Mouse (Mus musculus) erythroblast, adult 5-6 weeks (primary cell): Measurements from ENCODE around the gene Egf. TPM values are rescaled to one million over a fixed set of nuclear protein-coding genes. Genes with fewer than 3 reads are reported as not detected.
"Not testable (repeated sequence)": the region's sequence is repeated elsewhere in the genome, so short reads cannot be mapped to it uniquely, and the experiment has no call there.

ENCODE experiments used
- ATAC-seq: replicated peaks from 2 replicates; pipeline ENCODE4 v1.8.0; 2016; ENCODE audit warnings: moderate number of reproducible peaks, mild to moderate bottlenecking, moderate TSS enrichment, inconsistent platforms; ENCODE audit not compliant: poor library complexity, low FRiP score, severe bottlenecking
- total RNA-seq, 2 experiments: library from RNA; stranded (forward) in 1 of 2; stranded (reverse) in 1 of 2; fragments of 150-400 nt in 1 of 2; fragments of 200-764, 138-1000 nt in 1 of 2; gene quantifications; 2 replicates each; pipeline versions ENCODE4 v1.2.3 to v1.2.4; 2015 to 2017; ENCODE audit warnings: low replicate concordance in 2 of 2

The Egf gene
- total RNA-seq (2015; ENCODE audit: low replicate concordance) (not detected in 2 replicates), total RNA-seq (2017; ENCODE audit: low replicate concordance) (0.51 and 0.70 TPM in 2 replicates)

- no peak for ATAC-seq
These were observed at the start of gene Egf for GRCm38 (mm10) chr3:129754650-129755604. Gene Egf, minus strand, starts transcription at chr3:129755316.

DNA sequence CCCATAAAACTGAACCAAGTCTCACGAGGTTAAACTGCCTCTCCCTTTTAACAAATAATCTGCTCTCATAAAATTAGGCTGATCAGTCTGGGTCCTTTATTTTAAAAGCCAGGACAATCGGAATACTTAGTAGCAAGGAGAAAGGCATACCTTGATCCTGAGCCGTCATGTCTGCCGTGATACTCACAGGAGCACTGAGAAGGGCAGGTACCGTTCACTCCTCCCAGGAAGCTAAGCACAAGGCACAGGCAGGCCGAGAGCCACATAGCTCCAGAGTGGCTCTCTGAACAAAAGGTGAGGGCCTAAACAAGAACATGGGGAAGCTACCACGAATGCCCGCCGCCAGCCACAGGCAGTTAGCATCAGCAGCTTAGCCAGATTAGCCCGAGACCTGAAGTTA lies 48.6 kb upstream of the Egf start, which contains the start of gene Lrit3:
Gene Lrit3 (minus strand): TSS at position 266 of the 400 bp plus-strand sequence.
- no peak for ATAC-seq

DNA sequence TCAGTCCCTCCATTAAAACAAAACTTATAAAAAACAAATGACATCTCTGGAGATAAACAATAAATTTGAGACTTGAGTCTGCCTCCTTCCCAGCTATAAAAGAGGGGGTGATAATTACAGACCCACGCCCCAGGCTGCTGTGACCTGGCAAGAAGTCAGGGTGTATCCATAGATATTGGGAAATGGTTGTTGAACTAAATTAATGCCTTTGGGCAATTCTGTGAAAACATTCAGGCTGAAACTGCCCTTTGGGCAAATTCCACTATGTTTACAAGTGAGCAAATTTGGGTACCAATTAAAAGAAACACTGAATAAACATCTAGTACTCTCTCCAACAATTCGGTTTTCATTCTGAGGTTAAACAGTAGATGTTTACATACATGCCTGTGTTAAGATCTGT lies 43.9 kb upstream of the Egf start:
- ATAC-seq: no peak

- no peak for ATAC-seq
These were observed 43.4 kb upstream of the Egf start for GRCm38 (mm10) chr3:129798551-129798950.

DNA sequence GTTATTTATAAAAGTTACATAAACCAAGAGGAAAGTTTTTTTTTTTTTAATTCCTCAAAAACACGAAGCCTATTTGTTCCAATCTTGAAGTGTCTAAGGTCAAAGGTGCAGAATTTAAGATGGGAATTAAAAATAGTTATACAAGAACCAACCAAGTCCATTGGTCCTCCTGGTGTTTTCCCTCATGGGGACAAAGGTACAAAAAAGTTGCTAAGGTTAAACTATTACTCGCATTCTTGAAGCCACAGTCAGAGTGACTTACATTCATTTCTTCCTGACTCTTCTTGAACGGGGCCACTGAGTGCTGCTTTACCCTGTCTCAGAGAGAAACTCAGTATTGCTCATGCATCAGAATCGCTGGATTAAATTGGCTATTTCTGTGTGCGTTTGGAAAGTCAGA lies 42.2 kb upstream of the Egf start:
- ATAC-seq: no peak

DNA sequence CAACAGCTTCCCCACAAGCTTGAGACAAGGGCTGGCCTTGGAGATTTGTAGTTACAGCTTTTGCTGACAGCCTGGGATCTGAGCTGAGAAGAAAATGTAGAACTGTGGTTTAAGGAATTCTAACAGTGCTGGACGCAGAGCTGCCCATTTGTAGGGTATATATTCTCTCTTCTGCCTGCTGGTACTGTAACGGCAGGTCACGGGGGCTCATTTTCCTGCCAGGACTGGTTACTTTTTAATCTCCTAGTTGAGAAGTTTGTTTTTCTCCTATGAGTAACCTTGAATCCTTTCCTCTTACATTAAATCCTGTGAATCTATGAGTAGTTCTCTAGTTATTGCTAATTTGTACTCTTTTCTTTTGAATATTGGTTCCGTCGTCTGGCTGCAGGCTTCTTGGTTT lies 38.7 kb upstream of the Egf start:
- ATAC-seq: no peak

GRCm38 (mm10) chr3:129782746-129783145 lies 27.6 kb upstream of the Egf start:
- ATAC-seq: no peak

- no peak for ATAC-seq
These were observed 26.3 kb upstream of the Egf start for GRCm38 (mm10) chr3:129781435-129781834.

DNA sequence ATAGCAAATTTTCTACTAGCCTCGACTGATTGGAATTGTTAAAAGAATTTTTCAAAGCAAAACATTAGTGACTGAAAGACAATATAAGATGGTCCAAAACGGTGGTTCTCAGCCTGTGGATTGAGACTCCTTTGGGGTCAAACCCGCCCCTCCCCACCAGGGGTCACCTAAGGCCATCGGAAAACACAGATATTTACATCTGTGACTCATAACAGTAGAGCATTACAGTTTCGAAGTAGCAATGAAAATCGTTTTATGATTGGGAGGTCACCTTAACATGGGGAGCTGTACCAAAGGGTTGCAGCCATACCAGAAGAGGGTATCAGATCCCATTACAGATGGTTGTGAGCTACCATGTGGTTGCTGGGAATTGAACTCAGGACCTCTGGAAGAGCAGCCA lies 16.1 kb upstream of the Egf start:
- ATAC-seq: no peak

DNA sequence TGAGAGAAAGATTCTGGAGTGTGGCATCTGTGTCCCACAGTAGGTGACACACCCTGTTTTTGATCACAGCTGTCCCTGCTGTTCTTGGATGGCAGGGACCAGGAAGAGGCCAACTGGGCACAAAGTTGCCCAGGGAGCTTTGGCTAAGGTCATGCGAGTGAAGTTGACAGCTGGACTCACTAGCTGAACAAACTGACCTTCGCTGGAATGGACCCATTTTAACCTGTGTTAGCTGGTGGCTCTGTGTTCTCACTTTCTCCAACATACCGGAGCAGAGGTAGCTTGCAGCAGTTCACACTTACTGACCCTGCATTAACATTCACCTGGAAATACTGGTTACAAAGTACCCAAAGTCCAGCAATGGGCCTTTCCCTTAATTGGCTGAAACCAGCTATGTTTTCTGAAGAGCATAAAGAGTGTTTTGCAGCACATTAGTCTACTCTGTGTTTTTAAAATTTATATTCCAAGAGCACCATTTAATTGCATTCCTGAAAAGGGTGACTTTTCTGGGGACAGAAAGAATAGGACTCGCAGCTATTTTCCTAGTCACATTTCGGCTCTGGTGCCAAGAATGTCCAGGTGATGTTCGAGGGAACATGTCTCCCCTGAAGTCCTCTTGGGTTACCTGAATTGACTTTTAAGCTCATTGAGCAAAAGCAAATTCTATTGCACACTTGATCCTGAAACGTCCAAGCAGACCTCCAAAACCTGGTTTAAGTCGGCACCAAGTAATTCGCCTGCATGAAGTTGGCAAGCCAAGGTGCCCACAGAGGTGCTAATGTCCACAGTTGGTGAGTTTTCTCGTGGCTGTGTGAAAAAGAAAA lies 12.1 kb upstream of the Egf start:
- no peak for ATAC-seq

DNA sequence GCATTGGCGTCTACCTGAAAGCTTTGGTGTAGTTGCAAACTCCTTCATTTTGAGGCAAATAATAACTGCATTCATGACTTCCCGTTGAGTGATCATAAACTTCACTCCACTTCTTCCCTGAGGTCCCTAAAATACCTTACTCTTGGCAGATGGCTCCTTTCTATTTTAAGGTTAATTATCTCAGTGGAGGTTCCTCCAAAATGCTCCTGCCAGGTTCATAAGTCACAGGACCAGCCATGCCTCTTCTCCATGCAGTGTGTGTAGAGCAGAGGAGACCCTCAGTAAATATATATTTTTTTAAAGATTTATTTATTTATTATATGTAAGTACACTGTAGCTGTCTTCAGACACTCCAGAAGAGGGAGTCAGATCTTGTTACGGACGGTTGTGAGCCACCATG lies 11.0 kb upstream of the Egf start:
- ATAC-seq: no peak

GRCm38 (mm10) chr3:129757599-129757998 lies 2.5 kb upstream of the Egf start:
- not testable (repeated sequence) for ATAC-seq

GRCm38 (mm10) chr3:129744803-129745202 lies 10.3 kb downstream of the Egf start:
- 0 out of 2 replicates have a peak, but pooled peaks have one; percentile 52 for ATAC-seq

DNA sequence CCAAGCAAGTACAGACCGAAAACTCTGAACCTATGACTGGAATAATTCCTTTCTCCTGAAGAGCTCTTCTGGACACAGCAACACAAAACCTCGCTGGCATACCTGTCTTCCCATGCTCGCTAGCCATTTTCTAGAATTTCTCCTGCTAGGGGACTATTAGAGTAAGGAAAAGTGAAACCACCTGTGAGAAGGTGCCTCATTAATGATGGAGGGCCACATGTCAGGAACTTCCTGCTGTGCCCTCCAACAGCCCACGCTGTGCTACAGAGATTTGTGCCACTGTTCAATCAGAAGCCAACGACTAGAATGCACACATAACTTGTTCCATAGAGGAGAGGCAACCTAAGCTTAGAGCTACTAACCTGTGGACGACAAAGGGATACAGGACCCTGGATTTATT lies 12.3 kb downstream of the Egf start:
- no peak for ATAC-seq

DNA sequence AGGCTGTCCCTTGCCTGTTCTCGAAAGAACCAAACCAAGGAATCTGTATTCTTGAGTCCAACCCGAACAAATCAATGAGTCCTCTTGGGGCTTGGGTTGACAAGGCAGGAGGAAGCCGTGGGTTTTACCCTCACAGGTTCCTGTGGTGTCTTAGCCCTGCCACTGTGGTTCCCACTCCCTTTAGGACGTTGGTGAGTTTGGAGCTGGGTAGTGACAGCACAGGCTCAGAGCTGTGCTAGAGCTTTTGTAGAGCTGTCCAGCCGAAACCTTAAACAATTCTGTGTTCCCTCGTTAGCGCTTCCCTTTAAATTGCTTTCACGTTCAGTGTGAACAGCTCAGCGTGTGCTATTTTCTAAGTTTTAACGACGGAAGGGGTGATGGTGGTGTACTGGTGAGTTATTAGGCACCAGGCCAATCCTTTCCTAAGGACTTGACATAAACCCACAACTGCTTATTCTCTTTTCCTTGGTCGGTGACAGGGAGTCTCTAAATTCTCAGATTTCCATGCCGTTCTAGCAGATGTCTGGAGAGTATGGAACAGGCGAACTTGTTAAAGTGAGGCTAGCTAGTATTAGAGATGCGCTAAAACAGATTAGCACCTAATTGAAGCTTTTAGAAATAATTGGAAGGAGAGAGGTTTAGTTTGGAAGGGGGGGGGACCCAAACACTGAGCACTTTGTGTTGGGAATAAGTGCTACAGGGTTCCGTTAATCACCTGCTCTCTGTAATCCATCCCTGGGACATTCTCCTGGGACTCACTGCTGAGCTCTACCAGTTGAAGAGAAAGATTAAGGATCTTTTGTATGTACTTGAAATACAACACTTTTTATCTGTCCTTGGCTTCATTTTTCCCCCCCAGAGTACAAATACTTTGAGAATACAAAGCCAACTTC lies 16.6 kb downstream of the Egf start:
- ATAC-seq: no peak

GRCm38 (mm10) chr3:129731636-129732035 lies 23.5 kb downstream of the Egf start:
- ATAC-seq: no peak

GRCm38 (mm10) chr3:129730426-129730825 lies 24.7 kb downstream of the Egf start:
- peak; percentile 45; the same call in 1 of the 2 replicates for ATAC-seq

DNA sequence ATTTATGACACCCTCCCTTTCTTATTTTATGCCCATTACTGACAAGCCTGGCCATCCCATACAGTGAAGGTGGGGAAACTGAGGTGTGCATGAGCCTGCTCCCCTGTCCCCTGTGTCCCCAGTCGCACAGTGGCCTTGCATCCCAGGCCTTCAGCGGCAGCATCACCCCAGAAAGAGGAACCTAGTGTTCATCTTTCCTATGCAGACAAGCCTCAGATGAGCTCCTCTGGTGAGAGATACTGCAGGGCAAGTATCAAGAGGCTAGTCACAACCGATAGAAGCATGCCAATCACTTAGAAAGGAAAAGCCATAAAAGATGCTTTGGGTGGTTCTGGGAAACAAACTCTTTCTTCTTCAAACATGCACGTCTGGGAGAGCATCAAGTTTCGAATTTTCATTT lies 25.2 kb downstream of the Egf start:
- ATAC-seq: no peak

GRCm38 (mm10) chr3:129725592-129725991 lies 29.5 kb downstream of the Egf start:
- no peak for ATAC-seq
